Mouse (Mus musculus): ENCODE results near the gene Kcnip1. TPM values are rescaled to one million over a fixed set of nuclear protein-coding genes. Genes with fewer than 3 reads are reported as not detected.
A peak's percentile ranks its signal among the peaks of the same experiment; 100 is the strongest.

Kcnip1 gene
- polyA plus RNA-seq, 1 experiment from 2014 or later = 3.1 TPM

DNA sequence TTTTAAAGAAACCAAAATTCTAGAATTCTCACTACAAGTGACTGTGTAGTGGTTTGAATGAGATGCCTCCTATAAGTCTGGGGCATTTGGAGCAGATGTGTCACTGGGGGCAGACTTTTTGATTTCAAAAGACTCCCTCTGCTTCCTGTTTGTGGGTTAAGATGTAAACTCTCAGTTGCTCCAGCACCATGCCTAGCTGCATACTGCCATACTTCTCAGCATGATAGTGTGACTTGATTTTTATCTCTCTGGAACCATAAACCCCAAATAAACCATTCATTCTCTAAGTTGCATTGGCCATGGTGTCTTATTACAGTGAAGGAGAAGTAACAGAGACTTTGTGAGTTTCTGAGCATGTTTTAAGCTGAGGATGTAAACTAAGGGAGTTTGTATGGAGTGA is 118.0 kb downstream of the Kcnip1 start:
- H3K27ac ChIP-seq = no peak overlapping the region
- H3K9me3 ChIP-seq = peaks cover 12% of the 10 kb centered on the region; the same call in 1 of the 2 replicates
- no peak overlapping the region for H3K9ac ChIP-seq
- no peaks in the 10 kb centered on the region for H3K36me3 ChIP-seq
- H3K4me1 ChIP-seq = peaks cover 17% of the 10 kb centered on the region
- no peak for ATAC-seq (ENCODE audit: low FRiP score, low read depth)
- H3K4me2 ChIP-seq (replicated peaks) = no peak overlapping the region
- no peak overlapping the region for H3K4me3 ChIP-seq
- no peaks in the 10 kb centered on the region; the same call in 1 of the 2 replicates for H3K27me3 ChIP-seq

DNA sequence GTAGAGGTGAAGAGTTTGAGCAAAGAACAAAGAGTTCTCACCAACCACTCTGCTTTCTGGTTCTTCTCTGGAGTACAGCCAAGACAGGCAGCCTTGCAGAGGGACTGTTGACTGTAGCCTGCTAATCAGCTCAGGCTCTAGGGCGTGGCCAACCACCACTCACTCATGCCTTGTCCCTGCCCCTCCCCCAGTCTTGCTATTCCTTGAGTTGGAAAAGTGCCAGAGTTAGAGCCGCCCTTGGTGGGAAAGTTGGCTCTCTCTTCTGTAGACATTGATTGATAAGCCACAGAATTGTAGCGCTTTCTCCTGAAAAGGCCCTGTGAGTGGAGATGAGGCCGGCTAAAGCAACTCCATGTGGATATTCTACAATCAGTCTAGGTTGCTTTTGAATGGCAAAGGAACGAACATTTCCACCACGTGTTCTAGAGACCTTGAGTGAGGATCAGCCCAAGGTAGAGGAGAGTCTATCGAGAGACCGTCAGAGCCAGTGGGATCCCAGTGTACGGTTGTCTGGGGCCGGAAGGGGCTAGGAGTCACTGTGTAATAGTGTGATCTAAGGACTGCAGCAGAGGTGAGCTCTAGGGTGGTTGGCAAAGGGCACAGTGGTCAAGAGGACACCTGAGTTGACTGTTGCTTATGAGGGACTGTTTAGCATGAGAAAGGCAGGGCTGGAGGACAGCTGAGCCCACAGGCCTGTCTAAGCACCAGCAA is 119.7 kb downstream of the Kcnip1 start:
- H3K4me1 ChIP-seq = peaks cover 17% of the 10 kb centered on the region
- 63% methylated on average over 10 of the region's 10 CpGs for WGBS
- ATAC-seq (ENCODE audit: low FRiP score, low read depth) = peak; percentile 61
- 0 out of 2 replicates have a peak overlapping the region, but pooled peaks have one; percentile 0 for H3K27ac ChIP-seq
- H3K4me2 ChIP-seq (replicated peaks) = no peak overlapping the region
- no peak overlapping the region for H3K9ac ChIP-seq
- no peaks in the 10 kb centered on the region for H3K36me3 ChIP-seq
- no peak overlapping the region for H3K4me3 ChIP-seq
- H3K27me3 ChIP-seq = no peaks in the 10 kb centered on the region; the same call in 1 of the 2 replicates
- H3K9me3 ChIP-seq = peaks cover 12% of the 10 kb centered on the region; the same call in 1 of the 2 replicates

DNA sequence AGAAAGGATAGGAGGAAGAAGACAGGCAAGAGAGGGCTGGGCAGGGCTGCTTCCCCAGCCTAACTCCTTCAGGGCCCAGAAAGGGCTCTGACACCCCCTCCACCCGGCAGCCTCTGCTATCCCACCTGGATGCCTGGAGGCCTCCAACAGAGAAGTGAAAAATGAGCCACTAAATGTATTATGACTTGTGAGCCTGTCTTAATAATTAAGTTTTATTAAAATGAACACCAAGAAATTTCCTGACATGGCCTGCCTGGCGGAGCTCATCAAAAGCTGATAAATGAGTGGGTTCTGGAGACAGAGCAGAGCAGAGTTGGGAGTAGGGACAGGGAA is 120.3 kb downstream of the Kcnip1 start:
- no peaks in the 10 kb centered on the region; the same call in 1 of the 2 replicates for H3K27me3 ChIP-seq
- H3K9ac ChIP-seq = no peak overlapping the region
- 0 out of 2 replicates have a peak overlapping the region, but pooled peaks have one; percentile 0 for H3K27ac ChIP-seq
- peaks cover 12% of the 10 kb centered on the region; the same call in 1 of the 2 replicates for H3K9me3 ChIP-seq
- no peak overlapping the region for H3K4me3 ChIP-seq
- 0 out of 2 replicates have a peak, but pooled peaks have one; percentile 11 for ATAC-seq (ENCODE audit: low FRiP score, low read depth)
- 28% methylated on average over 2 of the region's 2 CpGs for WGBS
- H3K4me2 ChIP-seq (replicated peaks) = no peak overlapping the region
- no peaks in the 10 kb centered on the region for H3K36me3 ChIP-seq
- H3K4me1 ChIP-seq = peaks cover 17% of the 10 kb centered on the region

DNA sequence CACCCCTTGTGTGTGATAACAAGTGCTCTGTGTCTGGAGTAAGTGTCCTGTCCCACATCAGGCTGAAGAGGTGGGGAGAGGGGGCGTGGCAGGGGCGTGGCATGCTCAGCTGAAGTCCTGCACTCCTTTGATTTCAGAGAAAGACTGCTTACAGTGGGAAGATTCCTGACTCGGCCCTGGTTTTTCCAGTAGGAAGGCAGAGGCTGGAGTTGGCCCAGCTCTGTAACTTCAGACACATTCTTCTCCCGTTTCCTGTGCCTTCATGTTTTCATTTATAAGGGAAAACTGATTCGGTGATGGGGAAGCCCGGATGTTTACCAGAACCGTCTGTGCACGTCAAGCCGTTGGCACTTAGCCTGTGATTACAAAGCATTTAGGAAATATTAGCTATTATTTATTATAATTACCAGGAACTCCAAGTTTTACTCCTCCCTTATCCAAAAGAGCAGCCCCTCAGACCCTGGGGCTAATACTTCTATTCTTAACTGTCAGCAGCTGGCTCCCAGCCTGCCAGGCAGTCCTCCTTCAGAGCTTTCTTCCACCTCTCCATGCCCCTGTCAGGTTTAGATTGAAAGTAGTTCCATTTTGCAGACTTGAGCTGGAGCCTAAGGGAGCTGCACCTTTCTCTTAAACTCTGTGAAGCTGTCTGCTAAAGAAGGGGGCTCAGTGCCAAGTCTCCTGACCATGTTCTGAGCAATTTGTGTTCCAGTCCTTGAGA is 120.8 kb downstream of the Kcnip1 start:
- Histone ChIP-seq H3K9me3 (peaks cover 12% of the 10 kb centered on the region; the same call in 1 of the 2 replicates), H3K4me3 (no peak overlapping the region), H3K9ac (no peak overlapping the region), H3K27me3 (no peaks in the 10 kb centered on the region; the same call in 1 of the 2 replicates), H3K4me2 (replicated peaks) (no peak overlapping the region), H3K36me3 (no peaks in the 10 kb centered on the region), H3K4me1 (peaks cover 17% of the 10 kb centered on the region), H3K27ac (0 out of 2 replicates have a peak overlapping the region, but pooled peaks have one; percentile 0)
- ATAC-seq (ENCODE audit: low FRiP score, low read depth) = no peak
- 39% methylated on average over 9 of the region's 9 CpGs for WGBS

DNA sequence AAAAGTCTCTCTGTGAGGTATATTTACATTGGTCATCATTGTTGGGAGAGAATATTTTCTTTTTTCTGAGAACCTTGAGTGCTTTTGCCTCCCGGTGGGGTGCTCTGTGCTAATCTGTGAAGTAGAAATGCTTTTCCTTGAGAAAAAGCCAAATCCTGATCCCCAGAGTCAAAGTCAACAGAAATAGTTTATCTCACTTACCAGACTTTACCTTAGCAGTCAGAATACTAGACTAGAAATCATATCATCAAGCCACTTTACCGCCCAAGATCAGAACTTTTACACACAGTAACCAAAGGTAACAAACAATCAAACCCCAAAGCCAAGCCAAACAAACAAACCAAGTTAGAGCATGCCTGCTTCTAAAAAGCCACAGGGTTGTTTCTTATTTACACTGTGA is 122.7 kb downstream of the Kcnip1 start:
- ATAC-seq (ENCODE audit: low FRiP score, low read depth) = no peak
- no peak overlapping the region for H3K4me2 ChIP-seq (replicated peaks)
- WGBS = 88% methylated on average over 2 of the region's 2 CpGs
- no peaks in the 10 kb centered on the region for H3K36me3 ChIP-seq
- peaks cover 17% of the 10 kb centered on the region for H3K4me1 ChIP-seq
- no peak overlapping the region for H3K27ac ChIP-seq
- no peaks in the 10 kb centered on the region; the same call in 1 of the 2 replicates for H3K27me3 ChIP-seq
- no peak overlapping the region for H3K4me3 ChIP-seq
- no peak overlapping the region for H3K9ac ChIP-seq
- peaks cover 2% of the 10 kb centered on the region; the same call in 1 of the 2 replicates for H3K9me3 ChIP-seq

DNA sequence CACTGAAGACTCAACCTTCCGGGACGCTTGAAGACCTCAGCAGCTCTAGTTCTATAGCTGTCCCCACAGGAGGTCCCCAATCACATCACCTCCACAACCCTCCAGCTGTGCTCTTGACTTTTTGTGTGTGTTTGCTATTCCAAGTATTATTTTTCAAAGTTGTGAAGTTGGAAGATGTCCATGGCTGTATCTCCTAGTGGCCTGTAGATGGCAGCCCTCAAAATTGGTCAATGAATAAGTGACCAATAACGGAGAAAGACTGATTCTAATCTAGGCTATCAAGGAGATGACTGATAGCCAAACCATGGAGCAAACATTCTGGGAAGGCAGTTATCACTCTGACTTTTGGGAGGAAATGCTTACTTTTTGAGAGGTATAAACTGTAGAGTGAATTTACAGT is 123.4 kb downstream of the Kcnip1 start:
- no peak overlapping the region for H3K4me2 ChIP-seq (replicated peaks)
- no peaks in the 10 kb centered on the region; the same call in 1 of the 2 replicates for H3K27me3 ChIP-seq
- H3K36me3 ChIP-seq = no peaks in the 10 kb centered on the region
- no peak overlapping the region for H3K4me3 ChIP-seq
- H3K9ac ChIP-seq = no peak overlapping the region
- no peak overlapping the region for H3K27ac ChIP-seq
- 81% methylated on average over 3 of the region's 3 CpGs for WGBS
- ATAC-seq (ENCODE audit: low FRiP score, low read depth) = no peak
- H3K4me1 ChIP-seq = peaks cover 17% of the 10 kb centered on the region
- H3K9me3 ChIP-seq = no peaks in the 10 kb centered on the region

DNA sequence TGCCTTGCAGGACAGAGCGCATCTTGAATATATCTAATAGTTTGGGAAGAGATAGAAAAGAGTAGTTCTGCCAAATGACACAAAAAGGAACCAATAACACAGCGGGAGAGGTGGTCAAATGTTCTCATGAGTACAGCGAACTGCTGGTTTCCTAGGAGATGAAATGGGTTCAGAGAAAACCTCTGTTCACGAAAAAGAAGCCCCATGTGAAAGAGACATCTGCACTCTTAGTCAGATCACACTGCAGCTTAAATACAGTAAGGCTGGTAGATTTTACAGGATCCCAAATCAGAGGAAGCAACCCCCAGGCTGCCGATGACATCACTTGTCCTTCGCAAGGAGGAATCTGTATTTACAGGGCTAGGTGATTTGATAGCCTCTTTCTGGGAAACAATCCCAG is 126.2 kb downstream of the Kcnip1 start:
- Histone ChIP-seq H3K4me3 (no peak overlapping the region), H3K4me1 (peaks cover under 1% of the 10 kb centered on the region; the same call in 1 of the 2 replicates), H3K4me2 (replicated peaks) (no peak overlapping the region), H3K36me3 (no peaks in the 10 kb centered on the region), H3K27ac (no peak overlapping the region), H3K27me3 (no peaks in the 10 kb centered on the region; the same call in 1 of the 2 replicates), H3K9me3 (no peaks in the 10 kb centered on the region), H3K9ac (no peak overlapping the region)
- WGBS = 69% methylated on average over 6 of the region's 6 CpGs
- ATAC-seq (ENCODE audit: low FRiP score, low read depth) = no peak

DNA sequence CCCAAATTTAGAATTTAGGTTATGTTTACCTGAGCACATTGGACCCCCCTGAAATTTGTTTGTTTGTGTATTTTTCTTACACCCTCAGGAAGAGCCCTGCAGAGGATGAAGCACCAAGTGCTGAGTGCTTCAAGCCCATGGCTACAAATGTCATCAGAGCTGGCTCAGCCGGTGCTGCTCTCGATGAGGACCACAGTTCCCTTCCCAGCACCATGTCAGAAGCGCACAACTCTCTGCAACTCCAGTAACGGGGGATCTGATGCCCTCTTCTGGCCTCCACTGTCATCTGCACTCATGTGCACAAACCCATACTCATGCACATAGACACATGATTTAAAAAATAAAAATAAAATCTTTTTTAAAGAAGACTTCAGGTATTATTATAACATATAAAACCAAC is 128.7 kb downstream of the Kcnip1 start:
- Histone ChIP-seq H3K27me3 (no peaks in the 10 kb centered on the region), H3K36me3 (no peaks in the 10 kb centered on the region), H3K4me1 (no peaks in the 10 kb centered on the region), H3K9me3 (no peaks in the 10 kb centered on the region), H3K4me3 (no peak overlapping the region), H3K9ac (no peak overlapping the region), H3K27ac (no peak overlapping the region), H3K4me2 (replicated peaks) (no peak overlapping the region)
- WGBS = 96% methylated on average over 4 of the region's 4 CpGs
- no peak for ATAC-seq (ENCODE audit: low FRiP score, low read depth)

DNA sequence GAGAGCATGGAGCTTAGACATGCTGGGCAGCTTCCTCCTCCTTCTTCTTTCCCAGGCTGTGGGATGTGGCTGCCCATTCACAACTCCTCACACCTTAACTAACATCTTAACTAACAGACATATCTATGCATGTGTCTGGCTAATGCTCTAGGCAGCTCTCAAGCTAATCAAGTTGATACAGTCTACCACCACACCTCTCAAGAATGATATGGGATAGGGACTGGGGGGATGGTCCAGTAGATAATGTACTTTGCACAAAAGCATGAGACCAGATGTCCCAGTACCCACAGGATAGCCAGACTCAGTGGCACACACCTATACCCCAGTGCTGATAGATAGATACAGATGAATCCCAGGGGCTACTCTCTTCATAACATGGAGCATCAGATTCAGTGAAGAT is 131.1 kb downstream of the Kcnip1 start:
- H3K36me3 ChIP-seq = no peaks in the 10 kb centered on the region
- no peak overlapping the region for H3K9ac ChIP-seq
- ATAC-seq (ENCODE audit: low FRiP score, low read depth) = no peak

DNA sequence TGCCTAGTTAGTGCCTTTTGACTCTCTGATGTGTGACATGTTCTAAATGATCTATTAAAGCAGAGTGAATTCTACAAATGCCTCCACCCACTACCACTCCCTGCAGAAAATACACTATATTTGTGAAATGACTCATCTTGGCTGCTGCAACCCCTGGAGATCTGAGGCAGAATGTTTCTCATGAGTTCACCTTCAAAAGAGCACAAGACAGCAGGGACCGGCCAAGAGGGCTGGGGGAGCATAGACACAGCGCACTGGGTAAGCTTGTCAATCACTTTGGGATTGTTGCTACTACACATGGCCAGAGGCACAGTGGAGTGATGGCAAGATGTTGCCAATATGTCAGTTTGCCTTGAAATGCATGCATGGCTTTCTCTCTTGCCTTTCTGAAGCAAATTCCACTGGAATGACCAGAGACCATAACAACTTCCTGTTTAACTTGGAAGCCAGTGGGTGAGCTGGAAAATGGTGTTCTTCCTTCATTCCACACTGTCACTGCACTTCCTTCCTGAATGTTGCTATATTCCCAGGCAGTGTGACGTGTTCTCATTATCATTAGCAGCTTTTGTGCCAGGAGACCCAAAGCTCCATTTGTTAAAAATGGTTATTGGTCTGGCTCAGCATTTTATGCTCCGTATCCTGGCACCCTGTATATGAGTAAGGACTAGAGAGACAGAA is 131.9 kb downstream of the Kcnip1 start:
- Histone ChIP-seq H3K9ac (no peak overlapping the region), H3K27me3 (0 out of 2 replicates have a peak, but pooled peaks cover 1% of the 10 kb centered on the region), H3K9me3 (no peaks in the 10 kb centered on the region), H3K27ac (no peak overlapping the region), H3K4me3 (no peak overlapping the region), H3K4me1 (no peaks in the 10 kb centered on the region), H3K36me3 (no peaks in the 10 kb centered on the region), H3K4me2 (replicated peaks) (no peak overlapping the region)
- 81% methylated on average over 4 of the region's 4 CpGs for WGBS
- no peak for ATAC-seq (ENCODE audit: low FRiP score, low read depth)

More for the DNA sequence above, 131.1 kb downstream of the Kcnip1 start:
- H3K4me1 ChIP-seq = no peaks in the 10 kb centered on the region
- H3K27ac ChIP-seq = no peak overlapping the region
- no peaks in the 10 kb centered on the region for H3K27me3 ChIP-seq
- no peak overlapping the region for H3K4me3 ChIP-seq
- no peaks in the 10 kb centered on the region for H3K9me3 ChIP-seq
- no peak overlapping the region for H3K4me2 ChIP-seq (replicated peaks)

DNA sequence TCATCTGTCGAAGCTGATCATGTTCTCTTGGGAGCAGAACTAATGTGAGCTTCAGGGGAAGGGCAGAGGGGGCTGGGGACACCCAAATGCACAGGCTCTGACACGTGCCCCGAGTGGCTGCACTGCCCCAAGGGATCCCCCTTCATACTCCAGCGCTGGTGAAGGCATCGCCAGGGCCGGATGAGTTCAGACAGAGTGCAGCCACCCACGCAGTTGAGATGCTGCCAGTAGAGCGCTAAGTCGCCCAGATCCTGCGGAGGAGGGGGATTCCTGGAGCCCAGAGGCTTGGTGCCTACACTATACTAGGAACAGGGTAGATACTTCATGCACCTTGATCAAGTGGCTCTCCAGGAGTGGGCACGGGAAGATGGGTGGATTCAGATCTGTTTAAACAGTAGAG is 143.3 kb downstream of the Kcnip1 start:
- H3K27me3 ChIP-seq = peaks cover 39% of the 10 kb centered on the region
- WGBS = 69% methylated on average over 11 of the region's 11 CpGs
- ATAC-seq (ENCODE audit: low FRiP score, low read depth) = no peak

DNA sequence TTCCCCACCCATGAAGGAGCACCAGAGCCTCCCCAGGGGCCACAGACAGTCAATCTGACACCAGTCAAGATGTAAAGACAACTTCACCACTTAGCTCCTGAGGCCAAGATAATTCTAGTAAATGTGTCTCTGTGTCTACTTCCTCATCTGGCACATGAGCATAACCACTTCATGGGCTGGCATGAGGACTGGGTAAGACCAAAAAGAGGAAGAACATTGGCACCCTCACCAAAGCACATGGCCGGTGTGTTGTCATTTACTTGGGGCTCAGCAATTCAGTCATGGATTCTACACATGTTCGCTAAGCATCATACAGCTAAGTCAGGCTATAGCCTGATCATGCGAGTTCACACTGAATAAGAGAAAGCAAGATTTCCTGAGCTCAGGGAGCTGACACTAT is 144.3 kb downstream of the Kcnip1 start:
- no peak for ATAC-seq (ENCODE audit: low FRiP score, low read depth)
- Histone ChIP-seq H3K27ac (no peak overlapping the region), H3K9ac (no peak overlapping the region), H3K4me2 (replicated peaks) (no peak overlapping the region), H3K27me3 (peaks cover 48% of the 10 kb centered on the region), H3K36me3 (no peaks in the 10 kb centered on the region), H3K4me1 (no peaks in the 10 kb centered on the region), H3K9me3 (no peaks in the 10 kb centered on the region), H3K4me3 (no peak overlapping the region)
- 88% methylated on average over 3 of the region's 3 CpGs for WGBS

More for the DNA sequence above, 143.3 kb downstream of the Kcnip1 start:
- no peak overlapping the region for H3K27ac ChIP-seq
- no peaks in the 10 kb centered on the region for H3K36me3 ChIP-seq
- H3K4me1 ChIP-seq = no peaks in the 10 kb centered on the region
- H3K9me3 ChIP-seq = no peaks in the 10 kb centered on the region
- no peak overlapping the region for H3K4me2 ChIP-seq (replicated peaks)
- H3K4me3 ChIP-seq = no peak overlapping the region
- H3K9ac ChIP-seq = no peak overlapping the region

All from limb, embryonic 13.5 days (tissue).